Mouse (Mus musculus): Measurements from ENCODE around the gene Alk. TPM values are rescaled to one million over a fixed set of nuclear protein-coding genes. Genes with fewer than 3 reads are reported as not detected.

Alk gene
- total and polyA plus RNA-seq, 3 experiments: not detected

DNA sequence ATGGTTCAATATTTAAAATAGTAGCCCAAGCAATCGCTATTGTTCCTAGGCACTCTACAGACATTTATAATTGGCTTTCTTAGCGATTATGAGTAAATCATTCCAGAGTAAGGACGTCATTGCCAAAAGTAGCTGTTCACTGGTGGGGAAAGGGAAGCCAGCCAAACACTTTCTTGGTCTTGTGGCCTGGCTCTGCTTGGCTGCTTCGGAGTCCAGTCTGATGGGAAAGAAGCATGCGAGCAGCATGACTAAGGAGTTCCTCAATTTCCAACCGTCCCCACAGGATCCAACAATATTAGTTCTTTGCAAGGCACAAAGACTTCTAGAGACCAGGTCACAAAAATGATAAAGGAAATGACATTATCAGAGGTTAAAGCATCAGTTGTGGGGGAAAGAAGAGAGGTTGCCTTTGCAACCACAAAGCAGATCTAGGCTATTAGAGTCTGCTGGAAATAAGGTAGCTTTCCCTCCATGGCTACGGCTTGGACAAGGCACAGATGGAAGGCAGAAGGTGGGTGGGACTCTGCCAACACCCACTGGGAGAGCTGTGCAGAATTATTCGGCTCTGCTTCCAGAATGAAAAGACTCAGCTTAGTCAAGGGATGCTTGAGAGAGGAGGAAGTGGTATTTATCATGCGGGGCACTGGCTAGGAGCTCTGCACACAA lies 561.3 kb downstream of the Alk start:
- Histone ChIP-seq H3K27ac (ENCODE audit: control insufficient read depth, low read depth, low read length) (no peak overlapping the region), H3K79me2 (ENCODE audit: control insufficient read depth, insufficient read depth, low read length, poor library complexity) (no peaks in the 10 kb centered on the region), H3K4me3 (ENCODE audit: control insufficient read depth in 1 of 2, insufficient read depth in 1 of 2, low read depth in 2 of 2, low read length in 2 of 2) (no peak overlapping the region), H3K9me3 (replicated peaks; ENCODE audit: insufficient read depth, low read length) (no peaks in the 10 kb centered on the region), H3K27me3 (ENCODE audit: control insufficient read depth in 1 of 2, insufficient read depth in 2 of 2, low read length in 2 of 2) (no peaks in the 10 kb centered on the region), H3K36me3 (ENCODE audit: control insufficient read depth in 1 of 2, insufficient read depth in 2 of 2, low read length in 2 of 2) (no peaks in the 10 kb centered on the region), H3K4me1 (ENCODE audit: control insufficient read depth in 1 of 2, insufficient read depth in 2 of 2, low read length in 2 of 2) (no peaks in the 10 kb centered on the region), H3K9ac (ENCODE audit: control insufficient read depth, low read depth, low read length, poor library complexity, severe bottlenecking) (no peak overlapping the region)
- no peak for DNase-seq (ENCODE audit: low read depth, low spot score)
- TF ChIP-seq NRF1 (IDR thresholded peaks at IDR 0.05; ENCODE audit: insufficient read depth, low read depth, low read length, poor library complexity, severe bottlenecking): no peak
- TF ChIP-seq POLR2AphosphoS5 (IDR thresholded peaks at IDR 0.05; ENCODE audit: borderline replicate concordance, low read depth, low read length): no peak
- no peak for TF ChIP-seq MEF2A (IDR thresholded peaks at IDR 0.05; ENCODE audit: extremely low read depth, insufficient replicate concordance, low read depth, low read length, poor library complexity, severe bottlenecking)
- TF ChIP-seq UBTF (IDR thresholded peaks at IDR 0.05; ENCODE audit: borderline replicate concordance, insufficient read depth, low read depth, low read length): no peak
- no peak for TF ChIP-seq RCOR1 (IDR thresholded peaks at IDR 0.05; ENCODE audit: low read depth, low read length)
- TF ChIP-seq CHD1 (IDR thresholded peaks at IDR 0.05; ENCODE audit: low read depth, low read length): no peak
- no peak for TF ChIP-seq ZNF384 (IDR thresholded peaks at IDR 0.05; ENCODE audit: low read depth, low read length)
- TF ChIP-seq POLR2AphosphoS2 (IDR thresholded peaks at IDR 0.05; ENCODE audit: low read length): no peak
- no peak for TF ChIP-seq USF2 (IDR thresholded peaks at IDR 0.05; ENCODE audit: borderline replicate concordance in 1 of 2, insufficient read depth in 1 of 2, low read depth in 1 of 2, low read length in 2 of 2)
- no peak for TF ChIP-seq EP300 (IDR thresholded peaks at IDR 0.05; ENCODE audit: low read depth in 1 of 2, low read length in 2 of 2)
- no peak for TF ChIP-seq HCFC1 (IDR thresholded peaks at IDR 0.05; ENCODE audit: low read depth, low read length)
- no peak for TF ChIP-seq MAFK (IDR thresholded peaks at IDR 0.05; ENCODE audit: borderline replicate concordance, low read depth, low read length)

DNA sequence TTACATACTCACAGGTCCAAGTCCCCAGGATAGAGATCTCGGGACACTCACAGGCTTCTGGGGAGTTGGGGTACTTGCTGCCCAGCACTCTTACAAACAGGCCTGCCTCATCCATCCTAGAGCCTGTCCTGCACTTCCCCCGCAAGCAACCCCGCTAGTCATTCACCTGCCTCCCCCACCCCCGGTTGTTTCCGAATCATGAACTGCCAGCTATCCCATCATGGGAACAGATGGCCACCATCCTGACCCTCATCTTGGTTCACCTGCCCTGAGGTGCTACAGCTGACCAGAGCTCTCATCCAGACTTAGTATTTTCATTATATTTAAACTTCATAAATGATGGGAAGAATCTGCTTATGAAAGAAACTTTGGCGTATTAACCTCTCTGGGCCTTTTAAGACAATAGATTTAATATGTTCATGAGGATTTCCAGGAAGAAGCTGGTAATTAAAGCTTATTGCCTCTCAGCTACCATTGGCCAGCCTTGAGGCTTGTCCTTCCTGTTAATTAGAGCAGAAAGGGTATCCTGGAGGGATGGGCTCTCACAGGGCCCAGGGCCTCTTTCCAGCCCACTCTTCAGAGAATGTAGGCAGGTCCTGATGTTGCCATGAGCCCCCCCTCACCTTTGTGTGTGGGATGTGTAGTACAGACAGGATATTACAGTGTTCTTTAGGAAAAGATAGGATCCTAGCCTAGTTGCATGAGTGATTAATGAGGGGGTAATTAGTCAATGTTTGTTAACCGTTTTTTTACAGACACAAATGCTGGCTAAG lies 565.1 kb downstream of the Alk start:
- no peaks in the 10 kb centered on the region for H3K4me1 ChIP-seq (ENCODE audit: control insufficient read depth in 1 of 2, insufficient read depth in 2 of 2, low read length in 2 of 2)
- no peak for TF ChIP-seq CTCF (IDR thresholded peaks at IDR 0.05 in 2 of 3, conservative IDR thresholded peaks at IDR 0.05 in 1 of 3; ENCODE audit: control insufficient read depth in 1 of 3, insufficient read depth in 1 of 3, low read depth in 2 of 3, low read length in 3 of 3, poor library complexity in 1 of 3, severe bottlenecking in 1 of 3)
- TF ChIP-seq GATA1 (IDR thresholded peaks at IDR 0.05; ENCODE audit: low read depth, low read length): no peak
- TF ChIP-seq ZKSCAN1 (IDR thresholded peaks at IDR 0.05; ENCODE audit: low read depth, low read length): no peak
- TF ChIP-seq RAD21 (IDR thresholded peaks at IDR 0.05; ENCODE audit: low read depth, low read length): no peak
- TF ChIP-seq POLR2AphosphoS5 (IDR thresholded peaks at IDR 0.05; ENCODE audit: borderline replicate concordance, low read depth, low read length): no peak
- TF ChIP-seq MEF2A (IDR thresholded peaks at IDR 0.05; ENCODE audit: extremely low read depth, insufficient replicate concordance, low read depth, low read length, poor library complexity, severe bottlenecking): no peak
- TF ChIP-seq MYC (IDR thresholded peaks at IDR 0.05; ENCODE audit: low read depth, low read length): no peak
- no peak for TF ChIP-seq MXI1 (IDR thresholded peaks at IDR 0.05; ENCODE audit: low read depth, low read length)
- no peak for TF ChIP-seq SMC3 (IDR thresholded peaks at IDR 0.05; ENCODE audit: low read depth, low read length)
- no peak for TF ChIP-seq BHLHE40 (IDR thresholded peaks at IDR 0.05; ENCODE audit: borderline replicate concordance, low read depth, low read length)
- no peak for TF ChIP-seq TBP (IDR thresholded peaks at IDR 0.05; ENCODE audit: low read depth, low read length)
- no peak for TF ChIP-seq USF1 (IDR thresholded peaks at IDR 0.05; ENCODE audit: low read depth, low read length)
- no peak for TF ChIP-seq NELFE (IDR thresholded peaks at IDR 0.05; ENCODE audit: low read depth, low read length)
- TF ChIP-seq RCOR1 (IDR thresholded peaks at IDR 0.05; ENCODE audit: low read depth, low read length): no peak
- DNase-seq (ENCODE audit: low read depth, low spot score): no peak
- H3K79me2 ChIP-seq (ENCODE audit: control insufficient read depth, insufficient read depth, low read length, poor library complexity): no peaks in the 10 kb centered on the region
- no peaks in the 10 kb centered on the region for H3K9me3 ChIP-seq (replicated peaks; ENCODE audit: insufficient read depth, low read length)
- no peak overlapping the region for H3K4me3 ChIP-seq (ENCODE audit: control insufficient read depth in 1 of 2, insufficient read depth in 1 of 2, low read depth in 2 of 2, low read length in 2 of 2)
- H3K36me3 ChIP-seq (ENCODE audit: control insufficient read depth in 1 of 2, insufficient read depth in 2 of 2, low read length in 2 of 2): no peaks in the 10 kb centered on the region
- H3K9ac ChIP-seq (ENCODE audit: control insufficient read depth, low read depth, low read length, poor library complexity, severe bottlenecking): no peak overlapping the region
- H3K27me3 ChIP-seq (ENCODE audit: control insufficient read depth in 1 of 2, insufficient read depth in 2 of 2, low read length in 2 of 2): no peaks in the 10 kb centered on the region
- no peak overlapping the region for H3K27ac ChIP-seq (ENCODE audit: control insufficient read depth, low read depth, low read length)

Data from MEL (cell line).